9 mouse cellular contexts compared by ENCODE assay signal in the genomic region with DNA sequence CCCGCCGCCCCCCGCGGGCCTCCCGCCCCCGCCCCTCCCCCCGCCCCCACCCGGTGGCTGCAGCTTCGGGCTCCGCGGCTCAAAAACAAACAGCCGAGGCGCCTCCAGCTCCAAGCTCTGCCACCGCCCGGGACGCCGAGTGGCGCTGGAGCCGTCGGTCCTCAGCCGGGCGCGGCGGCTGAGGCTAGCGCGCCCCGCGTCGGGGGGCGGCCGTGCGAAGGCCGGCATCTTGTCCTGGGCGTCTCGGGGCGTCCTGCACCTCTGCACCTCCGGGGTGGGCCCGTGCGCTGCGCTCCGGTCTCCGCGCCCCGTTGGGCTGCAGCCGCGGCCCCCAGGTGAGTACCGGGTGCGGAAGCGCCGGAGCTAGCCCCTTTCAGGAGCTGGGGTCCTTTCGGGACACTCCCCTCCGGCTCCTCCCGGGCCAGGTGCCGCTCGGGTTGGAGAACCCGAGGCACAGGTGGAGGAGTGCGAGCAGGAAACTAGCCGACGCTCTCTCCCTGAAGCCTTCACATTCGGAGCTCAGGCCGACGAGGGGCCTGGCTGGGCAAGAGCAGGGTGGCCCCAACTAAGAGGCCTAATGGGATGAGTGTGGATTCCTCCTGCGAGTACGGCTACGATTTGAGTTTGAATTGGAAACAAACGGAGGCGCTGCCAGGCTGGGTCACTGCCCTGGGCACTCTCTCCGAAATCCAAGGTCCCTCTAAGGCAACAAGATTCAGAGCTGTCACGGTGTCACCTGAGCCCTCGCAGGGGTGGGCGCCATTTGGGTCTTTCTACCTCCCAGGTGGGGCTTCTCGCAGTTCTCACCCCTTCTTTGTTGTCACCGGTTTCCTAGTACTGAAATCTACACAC. TPM values are rescaled to one million over a fixed set of nuclear protein-coding genes. Genes with fewer than 3 reads are reported as not detected.
DNase-seq lines count a peak whose midpoint lies in the region; ATAC-seq and TF ChIP-seq lines count a peak whose summit lies in the region.
"Had no signal": no experiment of that assay in that cellular context is flagged by ENCODE, and none has a peak within 500 bp of the region (broad histone marks: within the 10 kb centered on the region; RNA-seq: fewer than 3 reads in every experiment).

No protein-coding gene starts in this region.

- H3K27ac ChIP-seq in kidney, embryonic 16.5 days (ENCODE audit: low read length), result peak overlapping the region; percentile 94
- H3K27ac ChIP-seq in forebrain, postnatal 0 days (ENCODE audit: low read depth, low read length), result peak overlapping the region; percentile 82
- peak overlapping the region; percentile 97 for H3K27ac ChIP-seq in limb, embryonic 14.5 days (replicated peaks; ENCODE audit: low read depth, low read length)
- H3K27ac ChIP-seq in olfactory bulb, adult 2 months (ENCODE audit: insufficient read depth, low read depth, low read length), result 0 out of 2 replicates have a peak overlapping the region, but pooled peaks have one; percentile 3

- H3K4me3 ChIP-seq in kidney, embryonic 16.5 days (ENCODE audit: low read length), result peak overlapping the region; percentile 73
- H3K4me3 ChIP-seq in forebrain, postnatal 0 days (ENCODE audit: low read depth, low read length), result peak overlapping the region; percentile 46
- peak overlapping the region; percentile 77 for H3K4me3 ChIP-seq in limb, embryonic 14.5 days (replicated peaks; ENCODE audit: low read length)
- H3K4me3 ChIP-seq in olfactory bulb, adult 2 months (ENCODE audit: insufficient read depth, low read depth, low read length), result peak overlapping the region; percentile 36

- peaks cover 98% of the 10 kb centered on the region for H3K27me3 ChIP-seq in kidney, embryonic 16.5 days (ENCODE audit: insufficient read depth, low read length)
- peaks cover 43% of the 10 kb centered on the region for H3K27me3 ChIP-seq in forebrain, postnatal 0 days (ENCODE audit: insufficient read depth, low read length)
- peaks cover 21% of the 10 kb centered on the region; the same call in 1 of the 2 replicates for H3K27me3 ChIP-seq in limb, embryonic 14.5 days (ENCODE audit: control insufficient read depth, insufficient read depth, low read length)

- H3K4me2 ChIP-seq in kidney, embryonic 16.5 days (replicated peaks; ENCODE audit: low read depth, low read length), result peak overlapping the region; percentile 88
- peak overlapping the region; percentile 61 for H3K4me2 ChIP-seq in forebrain, postnatal 0 days (ENCODE audit: low read depth)
- H3K4me2 ChIP-seq in limb, embryonic 14.5 days (replicated peaks; ENCODE audit: low read depth, low read length, severe bottlenecking), result peak overlapping the region; percentile 89

- 0 out of 2 replicates have a peak, but pooled peaks have one; percentile 44 for TF ChIP-seq POLR2A in limb, embryonic 14.5 days (IDR thresholded peaks at IDR 0.05; ENCODE audit: borderline replicate concordance, extremely low read depth, insufficient read depth, insufficient read length)
- TF ChIP-seq POLR2A in olfactory bulb, adult 2 months (IDR thresholded peaks at IDR 0.05; ENCODE audit: insufficient read depth, low read depth, low read length), result no peak

- H3K9me3 ChIP-seq in kidney, embryonic 16.5 days (ENCODE audit: low read length), result no peaks in the 10 kb centered on the region
- no peaks in the 10 kb centered on the region for H3K9me3 ChIP-seq in forebrain, postnatal 0 days (ENCODE audit: low read length)
- no peaks in the 10 kb centered on the region for H3K9me3 ChIP-seq in limb, embryonic 14.5 days (ENCODE audit: control insufficient read depth, low read length)

- no peak for ATAC-seq in kidney, embryonic 16.5 days (ENCODE audit: low FRiP score, low TSS enrichment)
- ATAC-seq in forebrain, postnatal 0 days, result no peak
- no peak for ATAC-seq in limb, embryonic 14.5 days (ENCODE audit: low FRiP score, low read depth)

- under 1% methylated on average over 57 of the region's 73 CpGs for WGBS in kidney, embryonic 16.5 days
- WGBS in forebrain, postnatal 0 days, result 1% methylated on average over 62 of the region's 73 CpGs
- WGBS in limb, embryonic 14.5 days, result 2% methylated on average over 55 of the region's 73 CpGs
- WGBS in olfactory bulb, adult 2 months, result 4% methylated on average over 69 of the region's 73 CpGs

- H3K4me1 ChIP-seq in kidney, embryonic 16.5 days (ENCODE audit: insufficient read depth, low read length), result peaks cover 22% of the 10 kb centered on the region
- H3K4me1 ChIP-seq in forebrain, postnatal 0 days (ENCODE audit: insufficient read depth), result no peaks in the 10 kb centered on the region; the same call in 1 of the 2 replicates
- peaks cover 41% of the 10 kb centered on the region for H3K4me1 ChIP-seq in limb, embryonic 14.5 days (ENCODE audit: control insufficient read depth, insufficient read depth, low read length)
- H3K4me1 ChIP-seq in olfactory bulb, adult 2 months (ENCODE audit: control insufficient read depth, insufficient read depth, low read length), result peaks cover 20% of the 10 kb centered on the region

- H3K36me3 ChIP-seq in kidney, embryonic 16.5 days (ENCODE audit: insufficient read depth, low read length), result no peaks in the 10 kb centered on the region
- H3K36me3 ChIP-seq in forebrain, postnatal 0 days (ENCODE audit: insufficient read depth), result no peaks in the 10 kb centered on the region
- 0 out of 2 replicates have a peak, but pooled peaks cover 3% of the 10 kb centered on the region for H3K36me3 ChIP-seq in limb, embryonic 14.5 days (ENCODE audit: control insufficient read depth, insufficient read depth, low read length)

- peak overlapping the region; percentile 87 for H3K9ac ChIP-seq in kidney, embryonic 16.5 days (replicated peaks; ENCODE audit: low read length)
- peak overlapping the region; percentile 51 for H3K9ac ChIP-seq in forebrain, postnatal 0 days
- peak overlapping the region; percentile 89 for H3K9ac ChIP-seq in limb, embryonic 14.5 days (ENCODE audit: low read depth, low read length, severe bottlenecking)

- no peak for TF ChIP-seq CTCF in forebrain, postnatal 0 days (IDR thresholded peaks at IDR 0.05; ENCODE audit: low read depth)
- TF ChIP-seq CTCF in olfactory bulb, adult 2 months (IDR thresholded peaks at IDR 0.05; ENCODE audit: insufficient read depth, low read depth, low read length), result no peak

- no peak for DNase-seq in kidney, adult 11 months
- DNase-seq in forebrain, postnatal 0 days, result no peak
- no peak for DNase-seq in limb, embryonic 14.5 days (ENCODE audit: low spot score)
- no peak for DNase-seq in adrenal gland, postnatal 14 days
- DNase-seq in right cerebral cortex, postnatal 14 days, result no peak
- DNase-seq in testis, postnatal 14 days (ENCODE audit: low spot score), result no peak

RNA-seq across cellular contexts. Expression of gene Prdm16, which starts 1.0 kb away (rescaled TPM):
- 22.3 and 24.7 TPM in 2 replicates for polyA plus RNA-seq in kidney, embryonic 16.5 days (2015; fragmentation: Nextera tagmentation; extraction: Ambion mirVana)
- 9.8 and 10.7 TPM in 2 replicates for total RNA-seq in forebrain, postnatal 0 days (2014; rRNA removed)
- polyA plus RNA-seq in forebrain, postnatal 0 days (2015; fragmentation: Nextera tagmentation; extraction: Ambion mirVana), result 7.8 and 16.3 TPM in 2 replicates
- polyA plus RNA-seq in limb, embryonic 14.5 days (2012; rRNA removed), result 11.7 and 15.3 TPM in 2 replicates
- 25.6 and 40.0 TPM in 2 replicates for polyA plus RNA-seq in limb, embryonic 14.5 days (2014; fragmentation: Nextera tagmentation; extraction: Ambion mirVana)
- not detected in 2 replicates for polyA plus RNA-seq in olfactory bulb, adult 2 months (2012; ENCODE audit: insufficient read depth, insufficient read length, low replicate concordance, missing spikeins)
- 10.2 and 12.7 TPM in 2 replicates for total RNA-seq in adrenal gland, postnatal 14 days (2021)
- total RNA-seq: MEL had no signal

RNA-seq across cellular contexts. Expression of gene Actrt2, which starts 30.0 kb away (rescaled TPM):
- not detected in 2 replicates for polyA plus RNA-seq in kidney, embryonic 16.5 days (2015; fragmentation: Nextera tagmentation; extraction: Ambion mirVana)
- total RNA-seq in forebrain, postnatal 0 days (2014; rRNA removed), result not detected in 2 replicates
- polyA plus RNA-seq in forebrain, postnatal 0 days (2015; fragmentation: Nextera tagmentation; extraction: Ambion mirVana), result not detected in 2 replicates
- polyA plus RNA-seq in limb, embryonic 14.5 days (2012; rRNA removed), result not detected in 2 replicates
- polyA plus RNA-seq in limb, embryonic 14.5 days (2014; fragmentation: Nextera tagmentation; extraction: Ambion mirVana), result not detected in 2 replicates
- polyA plus RNA-seq in olfactory bulb, adult 2 months (2012; ENCODE audit: insufficient read depth, insufficient read length, low replicate concordance, missing spikeins), result not detected in 2 replicates
- total RNA-seq in adrenal gland, postnatal 14 days (2021), result not detected in 2 replicates
- total RNA-seq: MEL had no signal

Comparison
In these comparisons a context has a peak if more than half of its experiments do, and no peak if none do; other contexts are left out.
1. H3K27ac ChIP-seq: peak in every context shown above with its lines; median percentile 97 in limb, embryonic 14.5 days; 94 in kidney, embryonic 16.5 days; 82 in forebrain, postnatal 0 days; 3 in olfactory bulb, adult 2 months.